Mouse (Mus musculus): ENCODE measurements around the gene Fkbp6.

Fkbp6 gene

DNA sequence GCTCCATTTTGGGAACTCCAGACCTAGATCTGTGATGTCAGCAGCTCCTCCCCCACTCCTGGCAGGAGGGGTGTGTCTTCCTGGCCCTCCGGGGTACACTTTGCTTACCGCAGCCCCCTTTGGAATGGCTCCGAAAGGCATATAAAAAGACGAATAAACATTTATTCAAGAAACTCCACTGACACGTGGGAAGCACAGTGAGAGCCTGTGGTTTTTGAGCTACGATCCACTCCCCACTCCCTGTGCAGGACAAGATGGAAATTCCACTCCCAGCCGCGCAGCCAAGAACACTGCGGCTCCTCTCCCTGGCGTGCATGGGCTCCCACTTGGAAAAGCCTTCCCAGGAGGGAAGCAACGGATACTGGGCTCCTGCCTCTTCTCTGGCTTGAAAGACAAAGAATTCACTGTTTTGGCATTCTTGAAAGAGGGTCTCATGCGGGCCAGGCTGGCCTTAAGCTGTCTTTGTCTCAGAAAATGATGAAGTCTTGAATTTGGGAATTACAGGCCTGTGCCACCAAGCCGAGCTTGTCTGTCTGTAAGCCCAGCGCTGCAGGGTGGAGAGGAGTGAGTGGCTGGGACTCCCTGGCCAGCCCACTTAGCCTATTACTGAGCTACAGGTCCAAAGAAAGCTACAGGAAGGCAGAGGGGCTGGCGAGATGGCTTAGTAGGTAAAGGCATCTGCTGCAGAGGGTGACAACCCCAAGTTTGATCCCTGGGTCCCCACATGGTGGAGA is 75.0 kb downstream of the Fkbp6 start:
- DNase-seq (ENCODE audit: low read depth, low spot score) = no peak

DNA sequence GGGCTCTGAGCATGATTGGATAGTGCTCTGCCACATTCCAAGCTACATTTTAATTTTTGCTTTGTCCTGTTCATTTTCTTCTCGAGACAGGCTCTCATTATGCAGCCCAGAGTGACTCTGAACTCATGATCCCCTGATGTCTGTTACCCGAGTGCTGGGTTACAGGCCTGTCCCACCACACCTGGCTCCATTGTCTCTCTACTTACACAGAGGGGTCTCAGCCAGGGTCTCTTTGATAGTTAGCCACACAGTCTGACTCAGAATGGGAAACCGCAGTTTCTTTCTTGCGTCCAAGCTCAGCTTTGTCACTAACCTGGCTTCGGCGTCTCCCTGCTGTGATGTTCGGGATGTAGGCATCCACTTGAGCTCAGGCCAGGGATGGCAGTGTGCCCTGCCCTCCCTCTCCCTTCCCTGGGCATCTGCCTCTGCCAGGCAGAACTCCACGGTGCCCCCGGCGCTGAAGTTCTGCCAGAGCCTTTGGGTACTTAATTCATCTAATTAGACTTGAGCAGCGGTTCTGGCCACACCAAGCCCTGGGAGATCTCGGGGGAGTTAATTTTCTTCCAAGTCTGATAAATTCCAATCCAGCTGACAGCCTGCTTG is 78.2 kb downstream of the Fkbp6 start:
- DNase-seq (ENCODE audit: low read depth, low spot score) = no peak

- DNase-seq (ENCODE audit: low read depth, low spot score) = no peak
These were observed 79.5 kb downstream of the Fkbp6 start for GRCm38 (mm10) chr5:135270361-135270760.

DNA sequence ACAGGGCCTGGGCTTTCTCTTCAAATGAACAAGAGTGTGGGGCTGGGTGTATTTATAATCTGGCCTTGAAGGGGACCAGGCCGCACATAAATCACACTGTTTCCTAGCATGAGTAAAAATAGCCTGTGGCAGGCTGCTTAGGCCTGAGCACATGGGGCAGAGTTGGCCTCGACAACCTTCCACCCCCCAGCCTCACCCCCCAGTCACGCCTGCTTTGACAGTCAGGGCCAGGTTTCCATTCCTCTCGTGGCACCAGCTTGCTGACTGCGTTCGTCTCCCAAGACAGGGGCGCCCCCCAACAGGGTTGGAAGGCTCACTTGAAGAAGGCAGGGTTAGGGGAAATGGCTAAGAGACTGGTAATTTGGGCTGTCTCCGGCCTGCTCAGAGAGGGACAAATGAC is 80.4 kb downstream of the Fkbp6 start:
- DNase-seq (ENCODE audit: low read depth, low spot score) = no peak

DNA sequence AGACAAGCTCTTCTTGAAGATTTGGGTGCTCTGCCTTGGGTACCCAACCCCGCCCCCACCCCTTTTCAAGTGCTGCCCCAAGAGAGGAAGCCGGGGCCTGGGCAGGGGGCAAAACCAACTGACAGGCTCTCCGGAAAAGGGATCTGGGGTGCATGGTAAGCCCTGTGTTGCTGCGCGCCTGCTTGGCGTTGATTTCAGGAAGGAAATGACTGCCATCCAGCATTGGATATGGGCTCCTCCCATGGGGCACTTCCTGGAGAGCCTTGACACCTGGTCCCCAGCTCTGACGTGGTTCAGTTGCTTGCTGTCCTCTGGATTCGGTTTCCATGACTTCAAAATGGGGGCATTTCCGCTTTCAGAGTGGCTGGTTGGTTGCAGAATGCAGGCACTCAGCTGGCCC is 85.3 kb downstream of the Fkbp6 start:
- DNase-seq (ENCODE audit: low read depth, low spot score) = no peak

GRCm38 (mm10) chr5:135263866-135264503 is 85.9 kb downstream of the Fkbp6 start:
- DNase-seq (ENCODE audit: low read depth, low spot score) = no peak

DNA sequence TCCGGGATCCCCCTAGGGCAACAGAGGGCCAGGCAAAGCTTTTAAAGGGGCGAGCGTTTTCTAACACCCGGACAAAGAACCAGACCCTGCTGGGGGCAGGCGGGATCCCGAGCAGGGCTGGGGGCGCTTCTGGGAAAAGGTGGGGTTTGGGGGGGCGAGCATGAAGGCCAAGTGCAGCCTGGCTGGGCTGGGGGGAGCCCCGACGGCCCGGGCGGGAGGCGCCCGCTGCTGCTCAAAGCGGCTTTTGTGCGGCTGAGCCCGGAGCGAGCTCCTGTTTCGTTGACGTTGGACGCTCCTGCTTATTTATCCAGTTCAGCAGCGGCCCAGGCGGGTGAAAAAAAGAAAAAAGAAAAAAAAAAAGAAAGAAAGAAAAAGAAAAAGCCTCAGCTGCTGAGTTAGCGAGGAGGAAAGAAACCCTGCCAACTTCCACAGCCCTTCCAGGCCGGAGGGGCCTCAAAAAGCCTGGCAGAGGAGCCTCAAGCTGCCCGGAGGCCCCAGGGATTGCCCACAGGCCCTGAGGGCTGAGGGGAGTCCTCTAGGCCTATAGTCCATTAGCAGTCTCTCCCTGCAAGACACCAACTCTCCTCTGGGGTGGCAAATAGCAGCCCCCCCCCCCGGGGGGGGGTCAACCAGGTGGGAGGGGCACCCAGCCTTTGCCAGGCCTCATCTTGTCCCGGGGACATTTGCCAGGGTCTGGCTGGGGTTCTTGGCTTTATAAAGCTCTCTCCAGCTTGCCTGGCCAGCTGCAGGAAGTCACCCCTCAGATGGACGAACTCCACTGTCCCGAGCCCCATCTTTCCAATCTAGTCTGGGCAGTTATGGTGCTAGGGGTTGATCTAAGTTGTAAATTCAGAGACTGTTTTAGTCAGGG is 91.3 kb downstream of the Fkbp6 start:
- no peak for DNase-seq (ENCODE audit: low read depth, low spot score)

DNA sequence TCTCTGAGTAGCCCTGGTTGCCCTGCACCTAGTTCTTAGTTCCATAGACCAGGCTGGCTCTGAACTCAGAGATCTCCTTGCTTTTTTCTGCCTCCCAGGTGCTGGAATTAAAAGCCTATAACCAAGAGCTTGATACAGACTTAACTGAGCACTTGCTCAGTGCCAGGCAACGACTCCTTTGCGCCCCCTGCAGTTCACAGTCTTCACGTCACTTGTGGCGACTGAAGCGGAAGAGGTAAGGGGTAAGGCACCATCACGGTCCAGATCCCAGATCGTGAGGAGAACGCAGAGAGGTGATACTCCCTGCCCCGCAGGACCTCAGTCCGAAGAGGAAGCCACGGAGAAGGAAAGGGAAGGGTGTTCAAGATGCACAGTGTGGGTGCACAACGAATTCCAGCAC is 92.3 kb downstream of the Fkbp6 start:
- DNase-seq (ENCODE audit: low read depth, low spot score) = no peak

DNA sequence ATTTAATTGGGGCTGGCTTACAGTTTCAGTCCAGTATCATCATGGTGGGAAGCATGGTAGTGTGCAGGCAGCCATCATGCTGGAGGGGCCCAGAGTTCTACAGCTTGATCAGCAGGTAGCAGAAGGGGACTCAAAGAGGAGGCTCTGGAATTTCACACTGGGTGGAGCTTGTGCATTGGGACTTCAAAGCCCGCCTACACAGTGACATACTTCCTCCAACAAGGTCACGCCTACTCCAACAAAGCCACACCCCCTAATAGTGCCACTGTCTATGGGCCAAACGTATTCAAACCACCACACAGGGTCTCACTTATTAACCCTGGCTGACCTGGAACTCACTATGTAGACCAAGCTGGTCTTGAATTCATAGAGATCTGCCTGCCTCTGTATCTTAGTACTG is 93.7 kb downstream of the Fkbp6 start:
- no peak for DNase-seq (ENCODE audit: low read depth, low spot score)

DNA sequence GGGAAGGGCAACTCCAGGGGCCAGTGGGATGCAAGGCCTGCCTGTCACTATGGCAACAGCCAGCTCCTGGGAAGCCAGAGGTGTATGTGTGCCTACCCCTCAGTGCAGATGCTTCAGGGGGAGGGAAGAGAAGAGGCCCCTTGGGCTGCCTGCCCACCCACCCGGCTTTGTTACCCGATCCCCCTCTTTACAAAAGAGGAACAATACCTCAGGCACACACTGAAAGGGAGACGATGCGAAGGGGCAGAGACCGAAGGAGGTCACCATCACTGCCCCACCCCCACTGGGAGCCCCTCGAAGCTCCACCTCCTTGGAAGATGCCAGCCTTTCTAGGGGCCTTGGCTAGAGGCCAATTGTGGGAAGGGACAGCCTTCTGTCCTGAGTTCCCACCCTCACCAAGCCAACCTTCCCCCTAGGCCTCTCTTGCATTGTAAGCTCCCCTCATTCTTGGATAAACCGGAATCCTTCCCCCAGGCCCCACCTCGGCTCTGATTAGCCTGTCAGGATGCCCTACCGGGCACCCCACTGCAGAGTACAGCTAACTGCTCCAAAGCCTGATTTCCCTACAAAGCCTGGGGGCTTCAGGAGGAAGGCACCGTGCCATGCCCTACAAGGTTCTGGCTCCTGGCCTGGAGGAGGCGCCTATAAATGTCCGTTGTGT is 96.0 kb downstream of the Fkbp6 start:
- DNase-seq (ENCODE audit: low read depth, low spot score) = no peak

GRCm38 (mm10) chr5:135251079-135251454 is 98.8 kb downstream of the Fkbp6 start, which contains the start of gene Fzd9:
Gene Fzd9, minus strand, starts transcription at chr5:135251230.
- DNase-seq (ENCODE audit: low read depth, low spot score) = peak; percentile 74

DNA sequence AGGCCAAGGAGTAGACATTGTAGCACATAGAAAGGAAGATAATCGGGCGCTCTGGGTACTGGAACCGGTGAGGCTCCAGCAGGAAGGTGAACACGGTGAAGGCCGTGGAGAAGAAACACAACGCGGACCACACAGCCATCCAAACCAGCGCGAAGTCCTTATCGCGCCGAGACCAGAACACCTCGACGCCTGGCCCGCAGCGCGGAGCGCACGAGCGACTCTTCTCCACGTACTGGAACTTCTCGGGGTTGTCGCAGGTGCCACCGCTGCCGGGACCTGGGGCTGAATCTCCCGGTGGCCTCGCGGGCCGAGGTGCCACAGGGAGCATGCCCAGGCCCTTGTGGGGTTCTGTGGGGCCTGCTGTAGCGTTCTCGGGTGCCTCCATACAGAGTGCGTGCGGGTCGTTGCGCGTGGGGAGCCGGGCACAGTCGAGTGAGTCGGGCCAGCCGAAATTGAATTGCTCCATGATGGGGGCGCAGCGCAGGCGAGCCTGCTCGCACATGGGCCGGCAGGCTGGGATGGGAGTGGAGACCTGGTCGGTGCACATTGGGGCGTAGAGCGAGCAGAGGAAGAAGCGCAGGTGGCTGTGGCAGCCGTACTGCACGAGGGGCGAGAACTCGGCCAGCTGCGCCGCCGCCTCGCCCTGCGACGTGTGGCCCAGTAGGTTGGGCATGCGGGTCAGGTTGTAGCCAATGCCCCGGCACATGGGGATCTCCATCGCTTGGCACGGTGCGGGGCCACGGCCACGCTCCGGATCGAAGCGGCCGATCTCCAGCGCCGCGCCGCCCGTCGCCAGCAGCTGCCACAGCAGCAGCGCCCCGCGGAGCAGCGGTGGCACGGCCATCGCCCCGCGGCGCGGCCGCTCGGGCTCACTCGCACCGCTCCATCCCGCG is 99.4 kb downstream of the Fkbp6 start:
- no peak for DNase-seq (ENCODE audit: low read depth, low spot score)

DNA sequence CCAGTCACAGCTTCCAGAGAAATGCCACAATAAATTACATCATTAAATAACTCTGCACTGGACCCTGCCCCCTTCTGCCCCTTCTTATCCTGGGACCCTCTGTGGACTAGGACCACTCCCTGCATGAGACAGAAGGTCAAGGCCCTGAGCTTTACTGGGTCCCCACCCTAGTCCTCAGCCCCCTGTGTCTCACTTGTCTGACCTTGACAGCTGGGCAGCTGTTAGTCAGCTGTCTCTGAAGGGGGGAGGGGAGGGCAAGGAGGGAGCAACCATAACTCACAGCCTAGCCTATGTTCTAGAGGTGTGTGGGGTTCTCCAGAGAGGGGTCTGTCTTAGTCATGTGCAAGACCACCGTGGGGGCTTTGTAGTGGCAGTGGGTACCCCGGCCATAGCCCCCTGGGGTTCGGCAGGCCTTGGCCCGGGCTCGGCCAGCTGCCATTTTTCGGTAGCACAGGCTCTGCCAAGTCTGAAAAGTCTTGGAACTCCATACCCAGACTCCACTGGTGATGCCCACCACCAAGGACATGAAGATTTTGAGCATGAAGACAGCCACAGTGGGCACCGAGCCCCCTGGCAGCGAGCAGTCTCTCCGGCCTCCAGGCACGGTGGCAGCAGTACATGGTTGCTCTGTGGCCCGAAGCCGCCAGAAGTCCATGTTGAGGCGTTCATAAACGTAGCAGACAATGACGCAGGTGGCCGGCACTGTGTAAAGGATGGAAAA is 100.7 kb downstream of the Fkbp6 start:
- no peak for DNase-seq (ENCODE audit: low read depth, low spot score)

DNA sequence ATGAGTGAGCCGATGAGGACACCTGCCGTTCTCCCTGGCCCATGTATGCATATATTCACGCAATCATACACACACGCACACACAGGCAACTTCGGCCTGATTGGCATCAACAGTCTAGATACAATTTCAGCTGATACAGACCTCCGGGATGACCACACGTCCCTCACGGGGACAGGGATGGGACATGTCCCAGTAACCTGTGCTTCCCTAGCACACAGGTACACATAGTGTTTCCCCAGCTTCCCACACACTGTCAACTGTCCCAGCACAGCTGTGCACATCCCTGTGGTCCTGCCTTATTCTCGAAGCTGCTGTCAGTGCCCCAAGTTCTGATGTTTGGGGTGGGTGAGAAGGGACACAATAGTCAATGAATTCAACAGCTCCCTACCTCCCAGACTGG is 102.5 kb downstream of the Fkbp6 start:
- no peak for DNase-seq (ENCODE audit: low read depth, low spot score)

GRCm38 (mm10) chr5:135246531-135246930 is 103.3 kb downstream of the Fkbp6 start:
- DNase-seq (ENCODE audit: low read depth, low spot score) = no peak

DNA sequence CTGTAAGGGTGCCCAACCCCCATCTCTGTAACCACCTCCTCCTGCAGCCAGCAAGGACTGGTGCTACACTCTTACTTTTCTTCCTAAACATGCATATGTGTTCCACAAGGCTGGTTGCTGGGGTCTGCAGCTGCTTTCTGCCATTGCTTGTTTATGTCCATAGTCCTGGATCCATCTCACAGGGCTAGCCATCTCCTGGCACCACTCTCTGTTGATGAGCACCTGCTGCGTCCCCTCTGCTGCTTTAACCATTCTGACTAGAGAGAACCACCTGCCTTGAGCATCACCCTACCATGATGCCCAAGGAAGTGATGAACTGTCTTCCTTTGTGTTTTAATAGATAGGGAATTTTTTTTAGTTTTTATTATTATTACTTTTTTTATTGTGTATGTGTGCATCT is 106.7 kb downstream of the Fkbp6 start:
- no peak for DNase-seq (ENCODE audit: low read depth, low spot score)

DNA sequence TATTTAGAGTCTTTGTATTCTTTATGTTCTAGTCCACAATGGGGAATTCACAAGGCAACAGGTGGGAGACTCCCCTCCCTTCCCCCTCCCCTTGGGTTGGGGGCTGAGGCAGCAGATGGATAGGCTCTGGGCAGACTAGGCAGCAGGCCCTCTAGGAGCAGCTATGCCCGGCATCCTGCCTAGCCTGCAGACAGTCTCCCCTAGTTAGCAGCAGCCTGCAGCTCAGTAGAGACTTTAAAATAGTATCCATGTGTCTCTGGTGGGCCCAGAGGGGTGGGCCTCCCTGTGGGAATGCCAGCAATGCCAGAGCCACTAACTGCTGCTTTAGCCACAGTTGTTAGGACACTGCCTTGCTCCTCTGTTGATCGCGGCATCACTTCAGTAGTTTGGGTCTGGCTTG is 107.2 kb downstream of the Fkbp6 start:
- no peak for DNase-seq (ENCODE audit: low read depth, low spot score)

GRCm38 (mm10) chr5:135242136-135242535 is 107.7 kb downstream of the Fkbp6 start:
- DNase-seq (ENCODE audit: low read depth, low spot score) = no peak
